Mouse (Mus musculus) midbrain, postnatal 0 days (tissue): Measurements from ENCODE around the gene Syt16. TPM values are rescaled to one million over a fixed set of nuclear protein-coding genes. Genes with fewer than 3 reads are reported as not detected.

Source experiments
- ATAC-seq: fragments of 200-750 bp; cut with Nextera tagmentation; 2 replicates; pipeline ENCODE4 v1.8.0; 2017; ENCODE audit warnings: moderate number of reproducible peaks, mild to moderate bottlenecking, moderate TSS enrichment, moderate library complexity; ENCODE audit not compliant: low FRiP score
- DNase-seq: peaks from one replicate; pipeline ENCODE4 v3.0.0-alpha.2; 2015; ENCODE audit warnings: low spot score
- H3K27ac ChIP-seq: fragments of 300-500 bp; sonication (generic); 2 replicates; pipeline ENCODE4 v1.5.1; 2014; ENCODE audit warnings: low read depth, mild to moderate bottlenecking, low read length, mixed read lengths
- H3K27me3 ChIP-seq: fragments of 300-500 bp; sonication (generic); 2 replicates; pipeline ENCODE4 v1.6.1; 2014; ENCODE audit warnings: low read length, control low read depth, mixed read lengths; ENCODE audit not compliant: insufficient read depth
- H3K36me3 ChIP-seq: fragments of 300-500 bp; sonication (generic); 2 replicates; pipeline ENCODE4 v1.6.1; 2014; ENCODE audit warnings: low read length, control low read depth, mixed read lengths; ENCODE audit not compliant: insufficient read depth
- H3K4me1 ChIP-seq: fragments of 300-500 bp; sonication (generic); 2 replicates; pipeline ENCODE4 v1.6.1; 2014; ENCODE audit warnings: mild to moderate bottlenecking, control low read depth, antibody characterized with exemption, low read length, mixed read lengths; ENCODE audit not compliant: insufficient read depth
- H3K4me2 ChIP-seq: fragments of 300-500 bp; sonication (generic); 2 replicates; pipeline ENCODE4 v1.6.1; 2014; ENCODE audit warnings: low read depth, mild to moderate bottlenecking, low read length, mixed read lengths; ENCODE audit not compliant: poor library complexity, severe bottlenecking
- H3K4me3 ChIP-seq: fragments of 300-500 bp; sonication (generic); 2 replicates; pipeline ENCODE4 v1.5.1; 2014; ENCODE audit warnings: low read depth, mild to moderate bottlenecking, low read length, moderate library complexity
- H3K9ac ChIP-seq: fragments of 300-500 bp; sonication (generic); replicated peaks from 2 replicates; pipeline ENCODE4 v1.6.1; 2014; ENCODE audit warnings: mild to moderate bottlenecking, low read length, moderate library complexity, mixed read lengths; ENCODE audit not compliant: poor library complexity, severe bottlenecking
- H3K9me3 ChIP-seq: fragments of 300-500 bp; sonication (generic); 2 replicates; pipeline ENCODE4 v1.6.1; 2016; ENCODE audit warnings: low read length, control low read depth
- CTCF ChIP-seq: IDR thresholded peaks from 2 replicates; pipeline ENCODE4 v1.5.1; 2016; ENCODE audit warnings: antibody characterized with exemption, mild to moderate bottlenecking
- WGBS: fragments of 180-500 bp; shearing (Covaris S2); extraction: QIAGEN DNeasy Blood & Tissue Kit; methylation state at CpG from one replicate; pipeline ENCODE4 v1.1.7; 2014; 5-methylcytosine and 5-hydroxymethylcytosine counted together
- polyA plus RNA-seq: library from polyadenylated mRNA; unstranded; fragments of >200 nt; fragmentation: Nextera tagmentation; extraction: Ambion mirVana; gene quantifications from 2 replicates; pipeline ENCODE4 v1.2.1, GENCODE M21; 2015
- total RNA-seq: library from RNA; depleted of rRNA; stranded (reverse); fragments of >200 nt; gene quantifications from 2 replicates; pipeline ENCODE4 v1.2.3, GENCODE M21; 2014

Gene Syt16
- total and polyA plus RNA-seq, 2 experiments from 2014 or later, result 77.3 to 95.2 TPM

- no peaks in the 10 kb centered on the region for H3K4me1 ChIP-seq
- H3K36me3 ChIP-seq, result no peaks in the 10 kb centered on the region
- no peak overlapping the region for H3K4me3 ChIP-seq
- H3K9ac ChIP-seq, result no peak overlapping the region
- WGBS, result 79% methylated on average over 3 of the region's 3 CpGs
- no peak overlapping the region for H3K4me2 ChIP-seq
- ATAC-seq (no peak), DNase-seq (no peak)
- no peaks in the 10 kb centered on the region for H3K9me3 ChIP-seq
- H3K27me3 ChIP-seq, result no peaks in the 10 kb centered on the region
- no peak for TF ChIP-seq CTCF
- no peak overlapping the region for H3K27ac ChIP-seq
Measured at GRCm38 (mm10) chr12:74212156-74212555, 214.7 kb downstream of the Syt16 start.

DNA sequence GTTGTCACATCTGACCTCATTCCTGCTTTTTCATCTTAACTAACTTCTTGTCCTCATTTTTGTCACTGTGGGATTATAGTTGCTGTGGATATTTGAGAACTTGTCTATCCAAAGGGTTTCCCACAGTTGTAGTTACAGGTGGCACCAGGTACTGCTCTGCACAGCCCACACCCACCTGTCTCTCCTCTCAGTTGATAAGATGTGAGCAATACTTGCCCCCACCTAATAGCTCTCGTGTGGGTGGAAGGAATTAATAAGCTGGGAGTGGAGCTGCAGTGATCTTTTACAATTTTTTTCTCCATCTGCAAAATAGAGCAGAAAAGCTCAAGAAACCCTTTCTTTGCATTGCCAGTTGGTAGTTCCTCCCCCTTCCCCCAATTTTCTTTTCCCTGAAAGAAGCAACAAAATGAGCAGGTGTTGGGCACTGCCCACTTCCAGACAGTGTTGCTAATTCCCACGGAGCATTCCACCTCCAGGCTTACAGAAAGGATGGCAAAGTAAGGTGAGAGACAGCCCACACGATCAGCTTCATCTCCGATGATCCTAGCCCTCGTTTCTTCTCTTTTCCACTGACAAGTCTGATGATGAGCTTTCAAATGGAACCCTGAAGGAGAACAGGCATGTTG lies 218.8 kb downstream of the Syt16 start:
- H3K36me3 ChIP-seq, result no peaks in the 10 kb centered on the region
- no peak overlapping the region for H3K27ac ChIP-seq
- no peak overlapping the region for H3K4me2 ChIP-seq
- H3K27me3 ChIP-seq, result no peaks in the 10 kb centered on the region
- no peak overlapping the region for H3K4me3 ChIP-seq
- no peak for ATAC-seq
- H3K9ac ChIP-seq, result no peak overlapping the region
- H3K4me1 ChIP-seq, result no peaks in the 10 kb centered on the region
- DNase-seq, result no peak
- H3K9me3 ChIP-seq, result no peaks in the 10 kb centered on the region
- no peak for TF ChIP-seq CTCF
- 64% methylated on average over 5 of the region's 5 CpGs for WGBS

- Histone ChIP-seq H3K9ac (no peak overlapping the region), H3K9me3 (no peaks in the 10 kb centered on the region), H3K4me1 (no peaks in the 10 kb centered on the region), H3K27ac (no peak overlapping the region), H3K27me3 (no peaks in the 10 kb centered on the region), H3K36me3 (no peaks in the 10 kb centered on the region), H3K4me3 (no peak overlapping the region), H3K4me2 (no peak overlapping the region)
- ATAC-seq (no peak), DNase-seq (no peak)
- no peak for TF ChIP-seq CTCF
- WGBS, result 86% methylated on average over 4 of the region's 4 CpGs
Measured at GRCm38 (mm10) chr12:74219909-74220308, 222.4 kb downstream of the Syt16 start.

DNA sequence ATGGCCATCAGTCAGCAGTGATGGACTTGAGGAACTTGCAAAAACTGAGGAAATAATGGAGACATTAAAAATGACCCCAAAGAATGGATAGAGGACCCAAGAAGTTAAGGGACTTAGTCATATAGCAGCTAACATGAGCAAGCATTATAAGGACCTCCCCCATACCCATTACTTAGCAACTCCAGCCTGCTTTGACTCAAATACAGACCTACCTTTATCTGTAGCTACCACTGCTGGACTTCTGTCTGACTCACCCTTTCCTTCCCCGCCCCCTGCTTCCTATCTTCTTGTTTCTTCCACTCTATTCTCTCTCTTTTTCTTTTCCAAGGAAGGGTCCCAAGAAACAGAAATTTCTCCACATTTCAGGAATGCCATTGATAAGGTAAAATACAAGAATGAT lies 223.2 kb downstream of the Syt16 start:
- no peak for TF ChIP-seq CTCF
- no peaks in the 10 kb centered on the region for H3K27me3 ChIP-seq
- DNase-seq (no peak), ATAC-seq (no peak)
- no peak overlapping the region for H3K4me3 ChIP-seq
- H3K9me3 ChIP-seq, result no peaks in the 10 kb centered on the region
- no peaks in the 10 kb centered on the region for H3K4me1 ChIP-seq
- no peak overlapping the region for H3K4me2 ChIP-seq
- no peaks in the 10 kb centered on the region for H3K36me3 ChIP-seq
- WGBS, result 80% methylated on average over 1 of the region's 1 CpGs
- no peak overlapping the region for H3K27ac ChIP-seq
- no peak overlapping the region for H3K9ac ChIP-seq

DNA sequence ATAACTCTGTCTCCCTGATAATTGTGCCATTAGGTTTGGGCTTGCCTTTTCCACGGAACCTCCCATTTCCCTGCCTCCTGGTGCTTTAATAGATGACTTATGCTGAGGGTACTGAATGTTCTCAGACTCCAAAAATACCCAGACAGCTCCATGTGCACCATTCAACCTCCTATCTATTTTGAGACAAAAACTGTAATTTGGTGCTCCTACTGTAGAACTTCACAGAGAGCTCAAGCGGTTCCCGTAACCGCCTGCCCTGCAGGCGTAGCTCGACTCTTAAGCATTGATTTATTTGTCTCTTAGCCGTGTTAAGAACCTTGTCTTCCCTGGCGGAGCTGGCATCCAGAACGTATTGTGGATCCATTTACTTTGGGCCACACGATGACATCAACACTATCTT lies 233.3 kb downstream of the Syt16 start:
- no peak overlapping the region for H3K4me2 ChIP-seq

GRCm38 (mm10) chr12:74232845-74233244 lies 235.4 kb downstream of the Syt16 start:
- no peak for DNase-seq

More for the DNA sequence above, 233.3 kb downstream of the Syt16 start:
- DNase-seq (no peak), ATAC-seq (no peak)
- H3K36me3 ChIP-seq, result peaks cover 2% of the 10 kb centered on the region; the same call in 1 of the 2 replicates
- no peak overlapping the region for H3K27ac ChIP-seq
- H3K27me3 ChIP-seq, result no peaks in the 10 kb centered on the region
- H3K9ac ChIP-seq, result no peak overlapping the region
- no peak for TF ChIP-seq CTCF
- WGBS, result 66% methylated on average over 10 of the region's 10 CpGs
- no peak overlapping the region for H3K4me3 ChIP-seq
- H3K4me1 ChIP-seq, result no peaks in the 10 kb centered on the region; the same call in 1 of the 2 replicates
- no peaks in the 10 kb centered on the region for H3K9me3 ChIP-seq

More at GRCm38 (mm10) chr12:74232845-74233244, 235.4 kb downstream of the Syt16 start:
- Histone ChIP-seq H3K27me3 (no peaks in the 10 kb centered on the region), H3K4me2 (no peak overlapping the region), H3K4me3 (no peak overlapping the region), H3K9me3 (no peaks in the 10 kb centered on the region), H3K4me1 (no peaks in the 10 kb centered on the region; the same call in 1 of the 2 replicates), H3K36me3 (peaks cover 2% of the 10 kb centered on the region; the same call in 1 of the 2 replicates), H3K9ac (no peak overlapping the region), H3K27ac (no peak overlapping the region)
- 28% methylated on average over 1 of the region's 1 CpGs for WGBS
- ATAC-seq, result no peak
- no peak for TF ChIP-seq CTCF
